In the genomic region with DNA sequence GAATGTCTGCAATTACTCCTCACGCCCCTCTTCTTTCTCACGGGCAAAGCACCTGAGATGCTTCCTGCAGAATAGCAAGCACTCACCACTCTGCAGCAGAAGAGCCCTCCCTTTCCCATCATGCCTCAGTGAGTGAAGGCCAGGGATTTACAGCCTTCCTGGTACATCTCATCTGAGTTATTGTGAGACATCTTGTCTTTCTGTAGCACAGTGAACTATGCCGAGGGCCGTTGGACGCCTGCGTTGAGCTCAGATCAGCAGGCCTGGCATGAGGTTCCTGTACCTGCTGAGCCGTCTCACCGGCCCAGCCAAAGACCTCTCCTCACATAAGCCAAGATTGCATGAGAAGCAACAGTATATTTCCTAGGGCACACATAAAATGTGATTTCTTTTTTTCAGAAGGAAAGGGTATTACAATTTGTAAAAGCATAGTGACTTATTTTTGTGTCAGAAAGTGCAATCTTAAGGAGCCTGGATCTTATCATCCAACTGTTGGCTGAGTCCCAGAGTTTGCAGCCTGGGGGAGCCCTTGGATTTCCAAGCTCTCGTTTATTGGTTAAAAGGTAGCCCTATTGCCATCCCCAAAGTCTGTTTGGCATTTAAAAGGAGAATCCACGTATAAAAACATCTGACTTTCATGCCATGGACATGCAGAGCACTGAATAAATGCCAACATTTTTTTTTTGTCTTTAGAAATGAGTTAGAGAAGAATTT, we compare ENCODE assay signal across 11 mouse cellular contexts.
A peak's percentile ranks its signal among the peaks of the same experiment; 100 is the strongest.
DNase-seq lines count a peak whose midpoint lies in the region; ATAC-seq lines count a peak whose summit lies in the region.
"Had no signal": no experiment of that assay in that cellular context is flagged by ENCODE, and none has a peak within 500 bp of the region (broad histone marks: within the 10 kb centered on the region; RNA-seq: fewer than 3 reads in every experiment).

No protein-coding gene starts in this region.

- no peak overlapping the region for H3K4me3 ChIP-seq in limb, embryonic 13.5 days
- H3K4me3 ChIP-seq in limb, embryonic 10.5 days, result no peak overlapping the region
- H3K4me3 ChIP-seq in embryonic facial prominence, embryonic 13.5 days, result no peak overlapping the region
- H3K4me3 ChIP-seq in forebrain, embryonic 10.5 days, result no peak overlapping the region
- H3K4me3 ChIP-seq: megakaryocyte, embryonic 14.5 days; neural tube, embryonic 12.5 days had no signal

- H3K27ac ChIP-seq in limb, embryonic 13.5 days, result peak overlapping the region; percentile 39
- no peak overlapping the region for H3K27ac ChIP-seq in limb, embryonic 10.5 days
- peak overlapping the region; percentile 2; the same call in 1 of the 2 replicates for H3K27ac ChIP-seq in embryonic facial prominence, embryonic 13.5 days
- no peak overlapping the region for H3K27ac ChIP-seq in forebrain, embryonic 10.5 days
- H3K27ac ChIP-seq: neural tube, embryonic 12.5 days had no signal

- H3K9me3 ChIP-seq in limb, embryonic 13.5 days, result no peaks in the 10 kb centered on the region
- no peaks in the 10 kb centered on the region for H3K9me3 ChIP-seq in limb, embryonic 10.5 days (replicated peaks)
- H3K9me3 ChIP-seq in embryonic facial prominence, embryonic 13.5 days, result no peaks in the 10 kb centered on the region
- H3K9me3 ChIP-seq in forebrain, embryonic 10.5 days, result no peaks in the 10 kb centered on the region
- H3K9me3 ChIP-seq: megakaryocyte, embryonic 14.5 days; neural tube, embryonic 12.5 days had no signal

- DNase-seq in cerebellum, adult 11-12 months, result peak; percentile 63
- no peak for DNase-seq in limb, embryonic 10.5 days (ENCODE audit: low spot score)
- DNase-seq in retina, postnatal 1 day, result peak; percentile 39
- no peak for DNase-seq in spleen, postnatal 4 days (ENCODE audit: low spot score in 2 of 2)
- no peak for DNase-seq in forebrain, embryonic 10.5 days (ENCODE audit: extremely low spot score, low spot score)

- H3K36me3 ChIP-seq in limb, embryonic 13.5 days, result no peaks in the 10 kb centered on the region
- no peaks in the 10 kb centered on the region for H3K36me3 ChIP-seq in limb, embryonic 10.5 days
- H3K36me3 ChIP-seq in embryonic facial prominence, embryonic 13.5 days, result no peaks in the 10 kb centered on the region
- no peaks in the 10 kb centered on the region for H3K36me3 ChIP-seq in forebrain, embryonic 10.5 days (replicated peaks)
- H3K36me3 ChIP-seq: neural tube, embryonic 12.5 days had no signal

- no peaks in the 10 kb centered on the region for H3K27me3 ChIP-seq in limb, embryonic 13.5 days
- H3K27me3 ChIP-seq in limb, embryonic 10.5 days (ENCODE audit: low read depth, poor library complexity, severe bottlenecking), result no peaks in the 10 kb centered on the region
- H3K27me3 ChIP-seq in embryonic facial prominence, embryonic 13.5 days, result no peaks in the 10 kb centered on the region
- no peaks in the 10 kb centered on the region for H3K27me3 ChIP-seq in forebrain, embryonic 10.5 days (ENCODE audit: poor library complexity, severe bottlenecking)
- H3K27me3 ChIP-seq: megakaryocyte, embryonic 14.5 days; neural tube, embryonic 12.5 days had no signal

- ATAC-seq in cerebellum, adult (ENCODE audit: insufficient number of reproducible peaks, low FRiP score, low TSS enrichment), result no peak
- ATAC-seq in limb, embryonic 13.5 days (ENCODE audit: low FRiP score, low read depth), result peak; percentile 51; the same call in 1 of the 2 replicates
- ATAC-seq in embryonic facial prominence, embryonic 13.5 days (ENCODE audit: insufficient number of reproducible peaks, insufficient read depth, low FRiP score, low TSS enrichment, low read depth), result no peak

- peaks cover 18% of the 10 kb centered on the region for H3K4me1 ChIP-seq in limb, embryonic 13.5 days
- no peaks in the 10 kb centered on the region for H3K4me1 ChIP-seq in limb, embryonic 10.5 days
- H3K4me1 ChIP-seq in embryonic facial prominence, embryonic 13.5 days, result peaks cover 22% of the 10 kb centered on the region
- H3K4me1 ChIP-seq in forebrain, embryonic 10.5 days, result peaks cover 20% of the 10 kb centered on the region

- WGBS in limb, embryonic 13.5 days, result 51% methylated on average over 10 of the region's 10 CpGs
- 67% methylated on average over 10 of the region's 10 CpGs for WGBS in limb, embryonic 10.5 days
- WGBS in embryonic facial prominence, embryonic 13.5 days, result 50% methylated on average over 10 of the region's 10 CpGs
- WGBS in forebrain, embryonic 10.5 days, result 47% methylated on average over 10 of the region's 10 CpGs

- no peak overlapping the region; the same call in 1 of the 2 replicates for H3K4me2 ChIP-seq in limb, embryonic 13.5 days (replicated peaks)
- H3K4me2 ChIP-seq in embryonic facial prominence, embryonic 13.5 days, result no peak overlapping the region
- H3K4me2 ChIP-seq: lung, embryonic 14.5 days had no signal

- no peak overlapping the region for H3K9ac ChIP-seq in limb, embryonic 13.5 days
- no peak overlapping the region for H3K9ac ChIP-seq in embryonic facial prominence, embryonic 13.5 days
- H3K9ac ChIP-seq: lung, embryonic 14.5 days; neural tube, embryonic 12.5 days had no signal

Comparison
In these comparisons a context has a peak if more than half of its experiments do, and no peak if none do; other contexts are left out.
1. H3K27ac ChIP-seq: peak in limb, embryonic 13.5 days (single experiment) and embryonic facial prominence, embryonic 13.5 days (single experiment); none in limb, embryonic 10.5 days (single experiment) and forebrain, embryonic 10.5 days (single experiment).
2. DNase-seq: peak in cerebellum, adult 11-12 months (single experiment) and retina, postnatal 1 day (single experiment); none in limb, embryonic 10.5 days (single experiment), spleen, postnatal 4 days (0 of 2) and forebrain, embryonic 10.5 days (single experiment).